Mouse (Mus musculus) lung, postnatal 4 days (tissue): ENCODE results near the gene Clic4.
"Not testable (repeated sequence)": the region's sequence is repeated elsewhere in the genome, so short reads cannot be mapped to it uniquely, and the experiment has no call there.

ENCODE experiments used
- DNase-seq, 2 experiments: peaks; one replicate each; pipeline ENCODE4 v3.0.0; 2021

Gene Clic4

GRCm38 (mm10) chr4:135291841-135292240 lies 19.2 kb upstream of the Clic4 start:
- peak in 1 of 2 experiments; percentile 22 for DNase-seq

GRCm38 (mm10) chr4:135291199-135291598 lies 18.6 kb upstream of the Clic4 start:
- no peak for DNase-seq

DNA sequence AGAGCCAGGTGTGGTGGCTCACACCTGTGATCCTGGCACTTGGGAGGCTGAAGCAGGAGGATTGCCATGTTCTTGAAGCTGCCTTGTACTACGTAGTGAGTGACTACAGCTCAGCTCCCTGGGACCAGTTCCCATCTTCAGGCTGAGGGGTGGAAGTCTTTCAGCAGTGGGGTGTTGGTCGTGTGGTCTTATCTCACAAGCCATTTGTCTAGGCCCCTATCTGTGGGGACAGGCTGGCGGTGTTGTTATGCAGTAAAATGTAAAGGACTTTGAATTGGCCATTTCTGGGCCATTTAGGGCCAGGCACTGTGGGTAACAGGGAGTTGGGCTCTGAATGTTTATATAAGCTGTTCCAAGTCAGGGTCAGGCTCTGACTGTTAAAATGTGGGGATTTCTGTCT lies 15.4 kb upstream of the Clic4 start:
- DNase-seq: no peak

DNA sequence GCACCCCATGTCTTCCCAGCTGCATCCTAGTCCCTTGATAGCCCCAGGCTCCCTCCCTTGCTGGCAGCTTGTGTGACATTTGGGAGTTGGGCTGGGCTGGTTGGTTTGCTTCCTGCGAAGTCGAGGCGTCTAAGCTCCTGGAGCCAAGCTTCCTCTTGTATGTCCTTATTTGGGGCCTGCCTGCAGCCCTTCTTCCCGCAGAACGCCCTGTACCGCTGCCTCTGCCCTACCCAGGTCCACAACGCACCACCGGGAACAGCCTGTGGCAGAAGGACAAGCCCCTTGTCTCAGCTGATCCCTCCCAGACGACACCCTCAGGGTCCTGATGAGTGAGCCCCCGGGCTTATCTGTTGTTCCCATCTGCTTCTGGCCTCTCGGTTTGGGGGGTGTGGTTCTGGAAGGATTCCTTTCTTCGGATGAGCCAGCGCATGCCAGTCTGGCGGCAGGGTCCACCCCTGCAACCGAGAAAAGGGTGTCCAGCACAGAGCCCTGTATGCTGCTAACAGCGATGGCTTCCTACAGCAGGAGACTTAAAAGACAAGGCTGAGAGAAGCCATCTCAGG lies 14.3 kb upstream of the Clic4 start:
- DNase-seq: peak; percentile 74 to 83

DNA sequence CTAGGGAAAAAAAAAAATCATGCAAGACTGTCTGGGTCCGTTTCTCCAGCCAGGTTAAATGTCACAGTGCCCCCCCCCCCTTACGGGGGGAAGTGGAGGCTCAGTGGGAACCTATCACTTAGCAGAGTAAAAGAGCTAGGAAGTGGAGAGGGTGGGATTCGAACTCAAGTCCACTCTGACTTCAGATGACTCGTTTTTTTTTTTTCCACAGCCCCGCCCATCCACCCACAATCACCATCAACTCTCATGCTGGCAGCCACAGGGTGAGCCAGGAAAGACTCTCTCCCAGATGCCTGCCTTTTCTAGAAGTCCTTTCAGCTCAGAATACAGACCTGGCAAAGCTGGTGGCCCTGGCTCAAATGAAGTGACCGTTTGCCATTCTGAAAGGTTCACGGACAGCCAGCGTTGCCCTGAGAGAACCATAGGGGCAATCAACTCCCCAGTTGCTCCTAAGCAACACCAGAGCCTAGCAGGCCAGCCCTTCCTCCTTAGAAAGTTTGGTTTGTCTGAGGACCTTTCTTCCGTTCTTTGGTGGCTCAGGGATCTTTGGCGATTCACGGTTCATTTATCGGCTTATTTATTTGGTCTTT lies 13.5 kb upstream of the Clic4 start:
- no peak for DNase-seq

DNA sequence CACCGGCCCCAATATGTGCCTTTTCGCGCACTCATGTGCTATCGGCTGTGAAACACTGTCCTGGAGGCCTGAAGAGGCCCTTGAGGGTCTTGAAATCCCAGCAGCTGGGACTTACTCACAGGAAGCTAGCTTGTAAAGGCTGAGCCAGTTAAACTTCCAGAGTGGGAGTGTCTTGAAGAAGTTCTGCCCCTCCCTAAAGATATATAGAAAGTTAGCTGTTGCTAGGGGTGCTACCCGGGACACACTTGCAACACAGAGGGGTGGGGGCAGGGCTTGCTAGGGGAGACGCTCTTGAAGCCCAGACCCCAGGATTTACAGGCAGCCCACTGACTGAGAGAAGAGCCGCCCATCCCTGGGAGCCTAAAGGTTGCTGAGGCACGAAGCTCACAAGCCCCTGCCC lies 12.8 kb upstream of the Clic4 start:
- no peak for DNase-seq

GRCm38 (mm10) chr4:135283875-135284274 lies 11.3 kb upstream of the Clic4 start:
- DNase-seq: no peak

- DNase-seq: no peak
These were observed 10.8 kb upstream of the Clic4 start for GRCm38 (mm10) chr4:135283417-135283816.

- DNase-seq: peak; percentile 54 to 63
These were observed 10.2 kb upstream of the Clic4 start for GRCm38 (mm10) chr4:135282651-135283290.

DNA sequence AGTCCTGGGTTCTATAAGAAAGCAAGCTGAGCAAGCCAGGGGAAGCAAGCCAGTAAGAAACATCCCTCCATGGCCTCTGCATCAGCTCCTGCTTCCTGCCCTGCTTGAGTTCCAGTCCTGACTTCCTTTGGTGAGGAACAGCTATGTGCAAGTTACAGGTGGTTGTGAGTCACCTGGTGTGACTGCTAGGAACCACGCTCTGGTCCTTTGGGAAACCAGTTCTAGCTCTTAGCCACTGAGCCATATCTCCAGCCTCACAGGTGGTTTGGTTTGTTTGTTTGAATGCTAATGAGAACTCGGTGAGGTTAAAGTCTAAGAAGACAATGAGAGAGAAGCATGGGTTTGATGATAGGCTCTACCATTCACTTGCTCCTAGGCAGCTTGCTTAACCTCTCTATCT lies 7.4 kb upstream of the Clic4 start:
- not testable (repeated sequence) for DNase-seq

- DNase-seq: no peak
These were observed 4.2 kb upstream of the Clic4 start for GRCm38 (mm10) chr4:135276681-135277379.

DNA sequence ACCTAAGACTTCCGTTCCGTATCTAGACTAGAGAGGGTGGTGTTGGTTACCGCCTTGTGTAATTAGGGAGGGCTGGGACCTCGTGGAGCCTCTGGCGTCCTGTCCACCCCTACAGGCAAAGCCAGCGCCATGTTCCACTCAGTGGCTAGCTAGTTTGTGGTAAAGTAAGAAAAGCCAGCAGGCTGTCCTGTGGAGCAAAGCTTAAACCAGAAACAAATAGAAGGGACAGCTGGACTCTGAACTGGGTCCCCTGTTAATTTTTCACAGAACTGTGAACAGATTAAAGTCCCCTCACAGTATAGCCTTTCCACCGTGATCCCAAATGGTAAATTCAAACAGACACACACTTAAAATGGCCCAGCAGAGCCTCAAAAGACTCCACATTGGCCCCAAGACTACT lies 2.1 kb upstream of the Clic4 start:
- DNase-seq: no peak

GRCm38 (mm10) chr4:135273307-135273682 lies 681 bp upstream of the Clic4 start:
- DNase-seq: peak; percentile 67 to 77

GRCm38 (mm10) chr4:135271881-135272616 lies 565 bp downstream of the Clic4 start:
- DNase-seq: peak; percentile 76 to 77

- no peak for DNase-seq
These were observed 1.2 kb downstream of the Clic4 start for GRCm38 (mm10) chr4:135271419-135271828.

DNA sequence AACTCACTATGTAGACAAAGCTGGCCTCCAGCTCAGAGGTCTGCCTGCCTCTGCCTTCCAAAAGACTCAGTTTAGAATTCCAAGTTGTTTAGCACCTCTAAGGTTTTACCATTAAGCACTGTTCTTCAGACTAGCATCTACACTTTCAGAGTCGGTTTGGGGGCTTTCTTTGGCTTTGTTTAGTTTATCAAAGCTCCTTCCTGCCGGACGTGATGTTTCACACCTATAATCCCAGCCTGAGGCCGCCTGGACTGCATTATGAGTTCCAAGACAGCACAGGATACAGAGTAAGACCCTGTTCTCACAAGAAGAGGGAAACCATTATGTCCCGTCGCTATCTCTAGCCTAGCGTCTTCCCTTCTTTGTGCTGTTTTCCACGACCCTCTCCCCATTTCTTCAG lies 2.1 kb downstream of the Clic4 start:
- no peak for DNase-seq

DNA sequence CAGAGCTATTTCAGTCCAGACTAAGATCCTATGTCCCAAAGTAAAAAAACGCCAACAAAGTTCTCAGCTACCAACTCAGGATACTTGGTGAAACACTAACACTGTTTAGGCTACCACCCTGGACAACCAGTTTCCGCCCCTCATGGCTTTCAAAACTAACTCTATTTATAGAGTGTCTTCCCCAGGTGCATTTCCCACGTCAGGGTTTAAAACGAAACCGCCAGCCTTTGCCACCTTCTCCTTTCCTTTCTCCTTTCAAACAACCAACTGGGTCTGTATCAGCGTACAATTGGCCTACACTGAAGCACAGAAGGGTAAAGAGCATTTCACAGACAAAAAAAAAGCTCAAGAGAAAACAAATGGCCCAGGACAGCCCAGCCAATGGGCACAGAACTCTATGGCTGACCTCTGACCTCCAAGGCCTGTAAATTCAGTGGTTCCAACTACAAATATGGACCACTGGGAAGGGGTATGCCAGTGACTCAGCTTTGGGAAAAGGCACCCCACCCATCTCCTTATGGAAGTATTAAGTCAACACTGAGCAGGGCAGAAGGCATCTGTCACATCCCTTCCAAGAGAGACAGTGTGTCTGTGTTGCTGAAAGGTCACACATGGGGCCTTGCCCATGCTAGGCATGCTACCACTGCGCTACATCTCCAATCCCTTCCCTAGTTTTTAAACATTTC lies 2.8 kb downstream of the Clic4 start:
- DNase-seq: no peak

GRCm38 (mm10) chr4:135267521-135267920 lies 5.1 kb downstream of the Clic4 start:
- no peak for DNase-seq

DNA sequence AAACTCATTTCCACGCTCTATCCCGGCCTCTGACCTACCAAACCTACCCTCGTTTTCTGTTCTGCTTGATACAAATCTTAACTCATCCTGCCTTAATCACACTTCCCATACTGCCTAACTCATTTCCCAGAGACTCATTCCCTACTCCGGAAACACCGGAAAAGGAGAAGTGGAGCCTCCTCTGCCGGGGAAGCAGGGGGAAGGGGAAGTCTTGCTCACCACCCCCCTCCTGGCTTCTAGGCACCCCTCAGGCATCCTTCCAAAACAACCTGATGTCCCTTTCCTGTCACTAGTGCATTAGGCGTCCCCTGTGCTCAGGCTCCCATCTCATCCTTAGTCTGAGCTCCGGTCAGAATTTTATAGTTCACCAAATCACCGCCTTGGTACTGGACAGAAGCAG lies 5.6 kb downstream of the Clic4 start:
- DNase-seq: peak in 1 of 2 experiments; percentile 55

DNA sequence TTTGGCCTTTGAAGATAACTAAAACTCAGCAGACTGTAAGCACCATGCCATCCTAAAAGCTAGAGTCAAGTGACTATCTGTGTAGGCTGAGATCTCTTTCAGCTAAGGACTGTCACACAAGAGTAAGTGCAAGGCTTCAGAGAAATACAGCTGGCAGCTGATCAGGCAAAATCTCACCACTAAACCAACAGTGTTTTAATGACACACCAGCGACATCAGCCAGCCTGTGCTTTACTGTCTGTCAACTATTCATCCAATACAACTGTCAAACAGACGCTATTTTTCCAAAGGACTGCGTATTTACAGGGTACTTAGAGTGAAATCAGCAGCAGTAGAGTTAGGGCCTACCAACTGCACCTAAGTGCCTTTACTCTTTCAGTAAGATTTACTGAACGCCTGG lies 12.2 kb downstream of the Clic4 start:
- DNase-seq: peak; percentile 22 to 57

DNA sequence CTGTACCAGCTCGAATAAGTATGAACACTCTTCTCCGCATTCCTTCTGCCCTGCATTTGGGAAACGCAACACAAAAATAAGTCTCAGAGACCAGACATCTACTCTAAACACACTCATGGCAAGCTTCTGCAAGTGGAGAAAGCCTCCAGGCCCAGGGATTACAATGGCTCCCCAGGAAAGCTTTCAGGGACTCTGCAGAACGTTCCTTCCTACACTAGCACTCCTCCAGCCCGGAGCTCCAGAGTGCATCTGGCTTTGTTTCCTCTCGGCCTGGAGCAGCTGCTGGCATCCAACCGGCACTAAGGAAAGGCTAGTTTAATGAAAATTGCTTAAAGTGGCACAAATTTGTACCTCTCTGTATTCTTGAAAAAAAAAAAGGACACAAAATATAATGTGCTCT lies 14.1 kb downstream of the Clic4 start:
- DNase-seq: peak in 1 of 2 experiments; percentile 23

DNA sequence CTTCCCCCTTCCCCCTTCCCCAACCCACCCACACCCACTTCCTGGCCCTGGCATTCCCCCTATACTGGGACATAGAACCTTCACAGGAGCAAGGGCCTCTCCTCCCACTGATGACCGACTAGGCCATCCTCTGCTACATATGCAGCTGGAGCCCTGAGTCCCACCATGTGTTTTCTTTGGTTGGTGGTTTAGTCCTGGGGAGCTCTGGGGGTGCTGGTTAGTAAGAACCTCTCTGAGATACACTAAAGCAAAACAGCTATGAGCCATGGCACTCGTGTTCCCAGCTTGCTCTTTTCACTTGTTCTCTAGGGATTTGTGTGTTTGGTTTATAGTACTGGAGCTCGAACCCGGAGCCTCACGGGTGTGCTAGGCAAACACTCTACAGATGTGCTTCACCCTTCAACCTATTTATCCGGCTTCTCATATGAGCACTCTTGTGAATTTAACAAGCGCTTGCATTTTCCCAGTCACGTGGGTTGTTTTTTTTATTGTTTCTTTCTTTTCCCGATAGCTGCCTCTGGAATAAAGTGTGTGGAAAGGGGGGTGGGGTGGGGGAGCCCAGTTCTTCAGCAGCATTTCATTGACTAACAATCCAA lies 14.6 kb downstream of the Clic4 start:
- no peak for DNase-seq
